18 mouse cellular contexts compared by ENCODE assay signal in the genomic region with DNA sequence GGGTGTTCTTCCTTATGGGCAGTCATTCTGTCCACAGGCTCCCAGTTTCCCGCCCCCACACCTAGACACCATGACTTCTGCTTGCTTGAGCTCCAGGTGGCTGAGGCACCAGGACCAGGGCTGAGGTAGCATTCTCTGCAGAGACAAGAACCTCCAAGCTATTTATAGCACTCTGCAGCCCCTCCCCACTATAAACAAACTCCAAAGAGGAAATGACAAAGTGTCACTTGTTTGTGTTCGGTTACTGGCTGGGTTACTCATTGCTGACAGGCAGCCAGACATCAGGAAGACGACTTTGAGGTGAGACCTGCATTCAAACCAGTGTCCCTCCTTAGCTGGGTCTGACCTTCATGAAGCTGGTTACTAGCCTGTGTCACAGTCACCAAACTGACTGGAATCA. TPM values are rescaled to one million over a fixed set of nuclear protein-coding genes. Genes with fewer than 3 reads are reported as not detected.
DNase-seq lines count a peak whose midpoint lies in the region.
"Had no signal": no experiment of that assay in that cellular context is flagged by ENCODE, and none has a peak within 500 bp of the region (broad histone marks: within the 10 kb centered on the region; RNA-seq: fewer than 3 reads in every experiment).

No protein-coding gene starts in this region.

- peak; percentile 36 for DNase-seq in lung, postnatal 10 days
- no peak for DNase-seq in lung, postnatal 4 days
- DNase-seq in A20 (ENCODE audit: low read depth, low spot score) = peak; percentile 75
- DNase-seq in lung, postnatal 25 days (ENCODE audit: low spot score) = peak; percentile 5
- peak; percentile 22 to 39 for DNase-seq in thymus, postnatal 36 days
- no peak for DNase-seq in layer of hippocampus, postnatal 25 days (ENCODE audit: extremely low spot score in 1 of 2, low spot score in 1 of 2)
- no peak for DNase-seq in cerebellum, postnatal 36 days
- DNase-seq: adrenal gland, postnatal 10 days; cerebellum, adult 11 months; cerebellum, adult 9-10 months; embryo, embryonic 11 days; gastrocnemius, postnatal 25 days; heart, adult 11 months; heart, postnatal 36 days; kidney, adult 18-20 months; retina, postnatal 1 day; right cerebral cortex, postnatal 14 days had no signal

RNA-seq across cellular contexts. Expression of a gene that starts 23.5 kb away (rescaled TPM):
- total RNA-seq in layer of hippocampus, postnatal 25 days (2021) = 100 to 1,000 TPM; 200 to 208 TPM
- total RNA-seq: heart, postnatal 36 days; megakaryocyte progenitor cell, adult 5-6 weeks had no signal

RNA-seq across cellular contexts. Expression of a gene that starts 42.1 kb away (rescaled TPM):
- 10 to 100 TPM; 18.8 to 23.5 TPM for total RNA-seq in layer of hippocampus, postnatal 25 days (2021)

Comparison
In these comparisons a context has a peak if more than half of its experiments do, and no peak if none do; other contexts are left out.
1. DNase-seq: peak in lung, postnatal 10 days (single experiment), A20 (single experiment), lung, postnatal 25 days (single experiment) and thymus, postnatal 36 days (2 of 2); none in lung, postnatal 4 days (0 of 2), layer of hippocampus, postnatal 25 days (0 of 2) and cerebellum, postnatal 36 days (0 of 2).